Mouse (Mus musculus) heart, postnatal 0 days (tissue): ENCODE measurements around the gene Pkp4. TPM values are rescaled to one million over a fixed set of nuclear protein-coding genes. Genes with fewer than 3 reads are reported as not detected.

Experiments
- ATAC-seq: fragments of 200-750 bp; cut with Nextera tagmentation; 2 replicates; pipeline ENCODE4 v1.8.0; 2017; ENCODE audit warnings: low read depth, moderate number of reproducible peaks, moderate library complexity; ENCODE audit not compliant: insufficient read depth
- DNase-seq: peaks from one replicate; pipeline ENCODE4 v3.0.0-alpha.2; 2016; ENCODE audit warnings: low spot score
- H3K27ac ChIP-seq: fragments of 300-500 bp; sonication (generic); 2 replicates; pipeline ENCODE4 v1.5.1; 2014; ENCODE audit warnings: low read depth, mild to moderate bottlenecking
- H3K27me3 ChIP-seq: fragments of 300-500 bp; sonication (generic); 2 replicates; pipeline ENCODE4 v1.6.1; 2014; ENCODE audit warnings: low read length, mixed read lengths; ENCODE audit not compliant: control insufficient read depth, insufficient read depth
- H3K36me3 ChIP-seq: fragments of 300-500 bp; sonication (generic); replicated peaks from 2 replicates; pipeline ENCODE4 v1.6.1; 2014; ENCODE audit warnings: low read length, mixed read lengths; ENCODE audit not compliant: control insufficient read depth, insufficient read depth
- H3K4me1 ChIP-seq: fragments of 300-500 bp; sonication (generic); 2 replicates; pipeline ENCODE4 v1.6.1; 2014; ENCODE audit warnings: antibody characterized with exemption; ENCODE audit not compliant: control insufficient read depth, insufficient read depth
- H3K4me2 ChIP-seq: fragments of 300-500 bp; sonication (generic); 2 replicates; pipeline ENCODE4 v1.6.1; 2014; ENCODE audit warnings: low read depth, mild to moderate bottlenecking, low read length, moderate library complexity
- H3K4me3 ChIP-seq: fragments of 300-500 bp; sonication (generic); 2 replicates; pipeline ENCODE4 v1.5.1; 2014; ENCODE audit warnings: low read depth, low read length
- H3K9ac ChIP-seq: fragments of 300-500 bp; sonication (generic); replicated peaks from 2 replicates; pipeline ENCODE4 v1.6.1; 2014; ENCODE audit warnings: low read depth, low read length, mixed read lengths
- H3K9me3 ChIP-seq: fragments of 300-500 bp; sonication (generic); replicated peaks from 2 replicates; pipeline ENCODE4 v1.6.1; 2016; ENCODE audit warnings: low read length; ENCODE audit not compliant: control insufficient read depth
- CTCF ChIP-seq: IDR thresholded peaks from 2 replicates; pipeline ENCODE4 v1.5.1; 2016; ENCODE audit warnings: antibody characterized with exemption, control low read depth, low read depth
- EP300 ChIP-seq: IDR thresholded peaks from 2 replicates; pipeline ENCODE4 v1.6.1; 2016; ENCODE audit warnings: antibody characterized with exemption, low read depth
- WGBS: fragments of 180-500 bp; shearing (Covaris S2); extraction: QIAGEN DNeasy Blood & Tissue Kit; methylation state at CpG from one replicate; pipeline ENCODE4 v1.1.7; 2014; 5-methylcytosine and 5-hydroxymethylcytosine counted together
- polyA plus RNA-seq: library from polyadenylated mRNA; unstranded; fragments of >200 nt; fragmentation: Nextera tagmentation; extraction: Ambion mirVana; gene quantifications from 2 replicates; pipeline ENCODE4 v1.2.1, GENCODE M21; 2015
- total RNA-seq: library from RNA; depleted of rRNA; stranded (reverse); fragments of >200 nt; gene quantifications from 2 replicates; pipeline ENCODE4 v1.2.3, GENCODE M21; 2014; ENCODE audit warnings: low replicate concordance; rRNA removed

The Pkp4 gene
- total and polyA plus RNA-seq, 2 experiments from 2014 or later: 36.1 to 232 TPM

GRCm38 (mm10) chr2:59396555-59396954, 235.9 kb downstream of the Pkp4 start:
- DNase-seq (no peak), ATAC-seq (no peak)
- Histone ChIP-seq H3K9me3 (no peaks in the 10 kb centered on the region), H3K4me1 (no peaks in the 10 kb centered on the region), H3K27me3 (no peaks in the 10 kb centered on the region), H3K27ac (no peak overlapping the region), H3K4me3 (no peak overlapping the region), H3K4me2 (no peak overlapping the region), H3K36me3 (no peaks in the 10 kb centered on the region), H3K9ac (no peak overlapping the region)
- no peak for TF ChIP-seq EP300
- TF ChIP-seq CTCF: no peak
- WGBS: 85% methylated on average over 1 of the region's 1 CpGs

GRCm38 (mm10) chr2:59397531-59397930, 236.9 kb downstream of the Pkp4 start:
- Histone ChIP-seq H3K27me3 (no peaks in the 10 kb centered on the region), H3K4me2 (no peak overlapping the region), H3K36me3 (no peaks in the 10 kb centered on the region), H3K9ac (no peak overlapping the region), H3K4me3 (no peak overlapping the region), H3K4me1 (no peaks in the 10 kb centered on the region), H3K9me3 (no peaks in the 10 kb centered on the region), H3K27ac (no peak overlapping the region)
- ATAC-seq (no peak), DNase-seq (no peak)
- TF ChIP-seq CTCF (no peak), EP300 (no peak)

GRCm38 (mm10) chr2:59400901-59401378, 240.3 kb downstream of the Pkp4 start:
- H3K27ac ChIP-seq: peak overlapping the region; percentile 89

GRCm38 (mm10) chr2:59401841-59402461, 241.3 kb downstream of the Pkp4 start:
- 54% methylated on average over 8 of the region's 8 CpGs for WGBS
- H3K4me2 ChIP-seq: no peak overlapping the region
- H3K9me3 ChIP-seq: no peaks in the 10 kb centered on the region
- DNase-seq (peak; percentile 47), ATAC-seq (peak; percentile 87)
- H3K27me3 ChIP-seq: no peaks in the 10 kb centered on the region
- H3K4me3 ChIP-seq: no peak overlapping the region
- 0 out of 2 replicates have a peak, but pooled peaks cover 7% of the 10 kb centered on the region for H3K4me1 ChIP-seq
- H3K36me3 ChIP-seq: no peaks in the 10 kb centered on the region
- H3K27ac ChIP-seq: peak overlapping the region; percentile 89
- peak; percentile 99 for TF ChIP-seq EP300
- TF ChIP-seq CTCF: no peak
- H3K9ac ChIP-seq: no peak overlapping the region

More at GRCm38 (mm10) chr2:59400901-59401378, 240.3 kb downstream of the Pkp4 start:
- H3K9ac ChIP-seq: no peak overlapping the region
- H3K4me1 ChIP-seq: no peaks in the 10 kb centered on the region
- ATAC-seq (peak; percentile 72), DNase-seq (peak; percentile 42)
- H3K9me3 ChIP-seq: no peaks in the 10 kb centered on the region
- no peaks in the 10 kb centered on the region for H3K27me3 ChIP-seq
- TF ChIP-seq CTCF (no peak), EP300 (peak; percentile 95)
- WGBS: 48% methylated on average over 2 of the region's 2 CpGs
- no peaks in the 10 kb centered on the region for H3K36me3 ChIP-seq
- no peak overlapping the region for H3K4me3 ChIP-seq
- H3K4me2 ChIP-seq: no peak overlapping the region

- H3K9ac ChIP-seq: no peak overlapping the region
- H3K4me1 ChIP-seq: peaks cover 18% of the 10 kb centered on the region
- no peak for ATAC-seq
These were observed 243.4 kb downstream of the Pkp4 start for GRCm38 (mm10) chr2:59404022-59404421.

More at GRCm38 (mm10) chr2:59404022-59404421, 243.4 kb downstream of the Pkp4 start:
- Histone ChIP-seq H3K27me3 (no peaks in the 10 kb centered on the region), H3K36me3 (no peaks in the 10 kb centered on the region), H3K4me2 (no peak overlapping the region), H3K27ac (no peak overlapping the region), H3K4me3 (no peak overlapping the region), H3K9me3 (no peaks in the 10 kb centered on the region)
- 89% methylated on average over 8 of the region's 8 CpGs for WGBS
- TF ChIP-seq CTCF: no peak
- TF ChIP-seq EP300: no peak
- no peak for DNase-seq

Other genes with a start within 250 kb of the Pkp4 start
- 0.46 and 1.3 TPM in 2 replicates for gene Ccdc148, start 167 bp upstream of the Pkp4 start, total RNA-seq
- 0.56 and 0.69 TPM in 2 replicates for gene Ccdc148, start 167 bp upstream of the Pkp4 start, polyA plus RNA-seq